Mouse (Mus musculus): ENCODE results near the gene Padi1.

DNA sequence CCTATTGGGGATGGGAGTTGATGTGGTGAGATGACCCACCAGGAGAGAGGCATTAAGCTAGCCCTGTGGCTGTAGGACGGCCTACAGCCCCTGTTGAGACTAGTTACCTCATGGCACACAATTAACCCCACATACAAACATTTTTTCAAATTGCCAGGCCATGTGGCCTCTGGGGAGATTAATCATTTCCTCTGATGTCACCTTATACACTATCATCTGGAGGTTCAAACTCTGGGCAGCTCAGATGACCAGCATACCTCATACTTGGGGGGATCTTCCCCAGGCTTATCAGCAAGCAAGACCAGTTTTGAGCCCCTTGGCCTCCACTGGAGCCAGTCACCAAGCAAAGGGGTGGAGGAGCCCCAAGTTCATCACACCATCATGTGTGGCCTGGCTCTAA is 2.7 kb downstream of the Padi1 start:
- TF ChIP-seq CTCF (IDR thresholded peaks at IDR 0.05; ENCODE audit: borderline replicate concordance, insufficient read depth, low read depth, low read length) = no peak
- TF ChIP-seq POLR2A (IDR thresholded peaks at IDR 0.05; ENCODE audit: borderline replicate concordance, insufficient read depth, low read length) = no peak

All from cerebellum, adult 2 months (tissue).